Mouse (Mus musculus): ENCODE measurements around the gene Necab2. TPM values are rescaled to one million over a fixed set of nuclear protein-coding genes. Genes with fewer than 3 reads are reported as not detected.

Gene Necab2
- polyA plus RNA-seq, 1 experiment from 2014 or later, result 2.8 TPM

- H3K36me3 ChIP-seq (ENCODE audit: control insufficient read depth, insufficient read depth, low read length), result no peaks in the 10 kb centered on the region
- H3K9me3 ChIP-seq (ENCODE audit: control insufficient read depth, low read length), result no peaks in the 10 kb centered on the region
- H3K27ac ChIP-seq (replicated peaks; ENCODE audit: low read depth, low read length), result no peak overlapping the region
- H3K9ac ChIP-seq (ENCODE audit: low read length), result no peak overlapping the region
- no peak overlapping the region for H3K4me3 ChIP-seq (ENCODE audit: low read depth, low read length)
- DNase-seq (ENCODE audit: low spot score) (no peak), ATAC-seq (ENCODE audit: insufficient number of reproducible peaks, low FRiP score, low TSS enrichment, low read depth) (no peak)
- H3K4me1 ChIP-seq (ENCODE audit: control insufficient read depth, insufficient read depth, low read length), result no peaks in the 10 kb centered on the region
- H3K27me3 ChIP-seq (ENCODE audit: control insufficient read depth, insufficient read depth, low read length), result no peaks in the 10 kb centered on the region
- WGBS, result 88% methylated on average over 7 of the region's 7 CpGs
- H3K4me2 ChIP-seq (ENCODE audit: low read depth, severe bottlenecking), result no peak overlapping the region
These were observed 15.8 kb upstream of the Necab2 start for GRCm38 (mm10) chr8:119430690-119431089.

GRCm38 (mm10) chr8:119432372-119432771, 14.1 kb upstream of the Necab2 start:
- Histone ChIP-seq H3K27me3 (ENCODE audit: control insufficient read depth, insufficient read depth, low read length) (no peaks in the 10 kb centered on the region), H3K4me3 (ENCODE audit: low read depth, low read length) (no peak overlapping the region)
- WGBS, result 75% methylated on average over 3 of the region's 3 CpGs

GRCm38 (mm10) chr8:119433582-119434174, 12.8 kb upstream of the Necab2 start, which contains the start of gene Osgin1:
Gene Osgin1, plus strand, starts transcription at chr8:119434124.
- H3K4me1 ChIP-seq (ENCODE audit: control insufficient read depth, insufficient read depth, low read length), result peaks cover 6% of the 10 kb centered on the region; the same call in 1 of the 2 replicates
- no peak within 1 kb of the TSS for H3K4me3 ChIP-seq (ENCODE audit: low read depth, low read length)
- H3K9me3 ChIP-seq (ENCODE audit: control insufficient read depth, low read length), result no peaks in the 10 kb centered on the region
- no peak within 1 kb of the TSS for H3K9ac ChIP-seq (ENCODE audit: low read length)
- H3K36me3 ChIP-seq (ENCODE audit: control insufficient read depth, insufficient read depth, low read length), result no peaks in the 10 kb centered on the region
- ATAC-seq (ENCODE audit: insufficient number of reproducible peaks, low FRiP score, low TSS enrichment, low read depth), result no peak
- no peak within 1 kb of the TSS for H3K27ac ChIP-seq (replicated peaks; ENCODE audit: low read depth, low read length)
- 86% methylated on average over 13 of the region's 13 CpGs for WGBS
- no peak for DNase-seq (ENCODE audit: low spot score)
- H3K27me3 ChIP-seq (ENCODE audit: control insufficient read depth, insufficient read depth, low read length), result no peaks in the 10 kb centered on the region
- no peak within 1 kb of the TSS for H3K4me2 ChIP-seq (ENCODE audit: low read depth, severe bottlenecking)

More at GRCm38 (mm10) chr8:119432372-119432771, 14.1 kb upstream of the Necab2 start:
- no peaks in the 10 kb centered on the region for H3K9me3 ChIP-seq (ENCODE audit: control insufficient read depth, low read length)
- H3K9ac ChIP-seq (ENCODE audit: low read length), result no peak overlapping the region
- no peak overlapping the region for H3K4me2 ChIP-seq (ENCODE audit: low read depth, severe bottlenecking)
- H3K36me3 ChIP-seq (ENCODE audit: control insufficient read depth, insufficient read depth, low read length), result no peaks in the 10 kb centered on the region
- DNase-seq (ENCODE audit: low spot score) (no peak), ATAC-seq (ENCODE audit: insufficient number of reproducible peaks, low FRiP score, low TSS enrichment, low read depth) (no peak)
- H3K4me1 ChIP-seq (ENCODE audit: control insufficient read depth, insufficient read depth, low read length), result peaks cover 5% of the 10 kb centered on the region; the same call in 1 of the 2 replicates
- no peak overlapping the region for H3K27ac ChIP-seq (replicated peaks; ENCODE audit: low read depth, low read length)

GRCm38 (mm10) chr8:119434569-119434968, 11.9 kb upstream of the Necab2 start:
- no peaks in the 10 kb centered on the region for H3K9me3 ChIP-seq (ENCODE audit: control insufficient read depth, low read length)
- no peak for DNase-seq (ENCODE audit: low spot score)
- H3K9ac ChIP-seq (ENCODE audit: low read length), result no peak overlapping the region
- peaks cover 6% of the 10 kb centered on the region; the same call in 1 of the 2 replicates for H3K4me1 ChIP-seq (ENCODE audit: control insufficient read depth, insufficient read depth, low read length)
- H3K27me3 ChIP-seq (ENCODE audit: control insufficient read depth, insufficient read depth, low read length), result no peaks in the 10 kb centered on the region
- ATAC-seq (ENCODE audit: insufficient number of reproducible peaks, low FRiP score, low TSS enrichment, low read depth), result no peak
- no peak overlapping the region for H3K4me3 ChIP-seq (ENCODE audit: low read depth, low read length)
- H3K27ac ChIP-seq (replicated peaks; ENCODE audit: low read depth, low read length), result no peak overlapping the region
- 86% methylated on average over 6 of the region's 6 CpGs for WGBS
- H3K36me3 ChIP-seq (ENCODE audit: control insufficient read depth, insufficient read depth, low read length), result no peaks in the 10 kb centered on the region
- H3K4me2 ChIP-seq (ENCODE audit: low read depth, severe bottlenecking), result no peak overlapping the region

GRCm38 (mm10) chr8:119435527-119435926, 11.0 kb upstream of the Necab2 start:
- Histone ChIP-seq H3K27me3 (ENCODE audit: control insufficient read depth, insufficient read depth, low read length) (no peaks in the 10 kb centered on the region), H3K9ac (ENCODE audit: low read length) (no peak overlapping the region), H3K27ac (replicated peaks; ENCODE audit: low read depth, low read length) (no peak overlapping the region), H3K4me1 (ENCODE audit: control insufficient read depth, insufficient read depth, low read length) (peaks cover 10% of the 10 kb centered on the region; the same call in 1 of the 2 replicates), H3K36me3 (ENCODE audit: control insufficient read depth, insufficient read depth, low read length) (no peaks in the 10 kb centered on the region), H3K4me3 (ENCODE audit: low read depth, low read length) (no peak overlapping the region), H3K9me3 (ENCODE audit: control insufficient read depth, low read length) (no peaks in the 10 kb centered on the region), H3K4me2 (ENCODE audit: low read depth, severe bottlenecking) (no peak overlapping the region)
- no peak for DNase-seq (ENCODE audit: low spot score)
- 80% methylated on average over 7 of the region's 7 CpGs for WGBS
- no peak for ATAC-seq (ENCODE audit: insufficient number of reproducible peaks, low FRiP score, low TSS enrichment, low read depth)

GRCm38 (mm10) chr8:119436331-119436730, 10.2 kb upstream of the Necab2 start:
- Histone ChIP-seq H3K36me3 (ENCODE audit: control insufficient read depth, insufficient read depth, low read length) (no peaks in the 10 kb centered on the region), H3K9ac (ENCODE audit: low read length) (no peak overlapping the region), H3K4me1 (ENCODE audit: control insufficient read depth, insufficient read depth, low read length) (peaks cover 13% of the 10 kb centered on the region; the same call in 1 of the 2 replicates), H3K27ac (replicated peaks; ENCODE audit: low read depth, low read length) (no peak overlapping the region), H3K9me3 (ENCODE audit: control insufficient read depth, low read length) (no peaks in the 10 kb centered on the region), H3K27me3 (ENCODE audit: control insufficient read depth, insufficient read depth, low read length) (no peaks in the 10 kb centered on the region), H3K4me3 (ENCODE audit: low read depth, low read length) (no peak overlapping the region), H3K4me2 (ENCODE audit: low read depth, severe bottlenecking) (no peak overlapping the region)
- ATAC-seq (ENCODE audit: insufficient number of reproducible peaks, low FRiP score, low TSS enrichment, low read depth) (no peak), DNase-seq (ENCODE audit: low spot score) (no peak)
- 85% methylated on average over 10 of the region's 10 CpGs for WGBS

- H3K36me3 ChIP-seq (ENCODE audit: control insufficient read depth, insufficient read depth, low read length), result no peaks in the 10 kb centered on the region
- H3K27ac ChIP-seq (replicated peaks; ENCODE audit: low read depth, low read length), result no peak overlapping the region
- H3K4me1 ChIP-seq (ENCODE audit: control insufficient read depth, insufficient read depth, low read length), result peaks cover 13% of the 10 kb centered on the region; the same call in 1 of the 2 replicates
- no peak overlapping the region for H3K4me3 ChIP-seq (ENCODE audit: low read depth, low read length)
- H3K4me2 ChIP-seq (ENCODE audit: low read depth, severe bottlenecking), result no peak overlapping the region
- H3K9me3 ChIP-seq (ENCODE audit: control insufficient read depth, low read length), result no peaks in the 10 kb centered on the region
- WGBS, result 17% methylated on average over 9 of the region's 9 CpGs
- no peaks in the 10 kb centered on the region for H3K27me3 ChIP-seq (ENCODE audit: control insufficient read depth, insufficient read depth, low read length)
- H3K9ac ChIP-seq (ENCODE audit: low read length), result no peak overlapping the region
- DNase-seq (ENCODE audit: low spot score), result no peak
- ATAC-seq (ENCODE audit: insufficient number of reproducible peaks, low FRiP score, low TSS enrichment, low read depth), result no peak
These were observed 9.6 kb upstream of the Necab2 start for GRCm38 (mm10) chr8:119436933-119437332.

GRCm38 (mm10) chr8:119437506-119437905, 9.0 kb upstream of the Necab2 start:
- Histone ChIP-seq H3K4me3 (ENCODE audit: low read depth, low read length) (no peak overlapping the region), H3K9ac (ENCODE audit: low read length) (no peak overlapping the region), H3K4me2 (ENCODE audit: low read depth, severe bottlenecking) (no peak overlapping the region; the same call in 1 of the 2 replicates), H3K9me3 (ENCODE audit: control insufficient read depth, low read length) (no peaks in the 10 kb centered on the region), H3K36me3 (ENCODE audit: control insufficient read depth, insufficient read depth, low read length) (no peaks in the 10 kb centered on the region), H3K4me1 (ENCODE audit: control insufficient read depth, insufficient read depth, low read length) (peaks cover 13% of the 10 kb centered on the region; the same call in 1 of the 2 replicates), H3K27me3 (ENCODE audit: control insufficient read depth, insufficient read depth, low read length) (no peaks in the 10 kb centered on the region), H3K27ac (replicated peaks; ENCODE audit: low read depth, low read length) (no peak overlapping the region)
- WGBS, result 71% methylated on average over 11 of the region's 11 CpGs
- no peak for DNase-seq (ENCODE audit: low spot score)
- no peak for ATAC-seq (ENCODE audit: insufficient number of reproducible peaks, low FRiP score, low TSS enrichment, low read depth)

GRCm38 (mm10) chr8:119438876-119439275, 7.6 kb upstream of the Necab2 start:
- WGBS, result 84% methylated on average over 6 of the region's 6 CpGs
- Histone ChIP-seq H3K4me2 (ENCODE audit: low read depth, severe bottlenecking) (no peak overlapping the region), H3K9ac (ENCODE audit: low read length) (no peak overlapping the region), H3K4me1 (ENCODE audit: control insufficient read depth, insufficient read depth, low read length) (peaks cover 13% of the 10 kb centered on the region; the same call in 1 of the 2 replicates), H3K9me3 (ENCODE audit: control insufficient read depth, low read length) (no peaks in the 10 kb centered on the region), H3K4me3 (ENCODE audit: low read depth, low read length) (no peak overlapping the region), H3K27me3 (ENCODE audit: control insufficient read depth, insufficient read depth, low read length) (no peaks in the 10 kb centered on the region), H3K36me3 (ENCODE audit: control insufficient read depth, insufficient read depth, low read length) (no peaks in the 10 kb centered on the region), H3K27ac (replicated peaks; ENCODE audit: low read depth, low read length) (no peak overlapping the region)
- ATAC-seq (ENCODE audit: insufficient number of reproducible peaks, low FRiP score, low TSS enrichment, low read depth) (no peak), DNase-seq (ENCODE audit: low spot score) (no peak)
